Mouse (Mus musculus) midbrain, embryonic 10.5 days (tissue): ENCODE measurements around the gene Smarca5. TPM values are rescaled to one million over a fixed set of nuclear protein-coding genes. Genes with fewer than 3 reads are reported as not detected.

ENCODE experiments used
- DNase-seq: peaks from one replicate; pipeline ENCODE4 v3.0.0-alpha.2; 2017; ENCODE audit warnings: low spot score
- H3K27ac ChIP-seq: fragments of 300-500 bp; sonication (generic); replicated peaks from 2 replicates; pipeline ENCODE4 v1.5.1; 2016; ENCODE audit warnings: mild to moderate bottlenecking
- H3K27me3 ChIP-seq: fragments of 300-500 bp; sonication (generic); 2 replicates; pipeline ENCODE4 v1.6.1; 2016; ENCODE audit warnings: low read depth, mild to moderate bottlenecking; ENCODE audit not compliant: poor library complexity, severe bottlenecking
- H3K36me3 ChIP-seq: fragments of 300-500 bp; sonication (generic); 2 replicates; pipeline ENCODE4 v1.6.1; 2016; ENCODE audit warnings: mild to moderate bottlenecking, moderate library complexity
- H3K4me1 ChIP-seq: fragments of 300-500 bp; sonication (generic); 2 replicates; pipeline ENCODE4 v1.6.1; 2016
- H3K4me3 ChIP-seq: fragments of 300-500 bp; sonication (generic); 2 replicates; pipeline ENCODE4 v1.5.1; 2016; ENCODE audit warnings: mild to moderate bottlenecking, moderate library complexity
- H3K9me3 ChIP-seq: fragments of 300-500 bp; sonication (generic); replicated peaks from 2 replicates; pipeline ENCODE4 v1.6.1; 2016; ENCODE audit warnings: mild to moderate bottlenecking
- WGBS: fragments of 180-500 bp; shearing (Covaris S2); methylation state at CpG from one replicate; pipeline ENCODE4 v1.1.7; 2016; 5-methylcytosine and 5-hydroxymethylcytosine counted together
- polyA plus RNA-seq: library from polyadenylated mRNA; unstranded; fragments of >200 nt; fragmentation: Nextera tagmentation; extraction: Ambion mirVana; gene quantifications from 2 replicates; pipeline ENCODE4 v1.2.1, GENCODE M21; 2016

Gene Smarca5
- polyA plus RNA-seq, 1 experiment from 2014 or later: 113 TPM

DNA sequence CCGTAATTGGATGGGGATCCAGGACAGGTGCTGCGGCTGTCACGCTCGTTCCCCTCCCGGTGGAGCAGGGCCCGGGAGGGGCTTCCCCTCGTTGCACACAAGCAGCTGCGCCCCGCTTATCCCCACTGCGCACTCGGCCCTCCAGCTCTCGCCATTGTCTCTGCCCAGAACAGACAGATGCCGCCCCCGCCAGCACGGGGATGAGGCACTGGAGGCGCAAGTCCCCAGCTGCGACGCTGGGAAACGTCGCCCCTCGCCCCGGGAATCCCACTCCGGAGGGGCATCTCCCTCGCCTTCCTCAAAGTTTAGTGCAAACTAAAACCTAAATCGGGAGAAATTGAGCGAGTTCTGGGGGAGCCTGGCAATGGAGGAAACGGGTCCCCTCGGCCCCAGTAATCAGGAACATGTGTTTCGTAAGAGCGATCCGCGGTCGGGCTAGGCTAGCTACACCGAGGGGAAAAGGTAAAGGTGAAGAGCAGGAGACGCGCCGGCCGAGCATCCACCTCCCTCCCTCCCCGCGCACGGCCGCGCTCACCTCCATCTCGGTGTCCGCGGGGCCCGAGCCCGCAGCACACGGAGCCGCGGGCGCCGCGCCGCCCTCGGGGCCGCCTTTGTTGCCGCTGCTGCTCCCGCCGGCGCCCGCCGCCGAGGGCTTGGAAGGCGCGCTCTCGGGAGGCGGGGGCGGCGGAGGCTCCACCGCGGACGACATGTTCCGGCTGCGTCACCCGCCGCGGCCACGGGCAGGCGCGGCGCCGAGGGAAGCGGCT, 726 bp downstream of the Smarca5 start:
- Histone ChIP-seq H3K4me1 (peaks cover 18% of the 10 kb centered on the region), H3K36me3 (peaks cover 29% of the 10 kb centered on the region), H3K27ac (peak overlapping the region; percentile 98), H3K4me3 (peak overlapping the region; percentile 92), H3K9me3 (no peaks in the 10 kb centered on the region), H3K27me3 (no peaks in the 10 kb centered on the region)
- DNase-seq: peak; percentile 75
- WGBS: under 1% methylated on average over 83 of the region's 84 CpGs

DNA sequence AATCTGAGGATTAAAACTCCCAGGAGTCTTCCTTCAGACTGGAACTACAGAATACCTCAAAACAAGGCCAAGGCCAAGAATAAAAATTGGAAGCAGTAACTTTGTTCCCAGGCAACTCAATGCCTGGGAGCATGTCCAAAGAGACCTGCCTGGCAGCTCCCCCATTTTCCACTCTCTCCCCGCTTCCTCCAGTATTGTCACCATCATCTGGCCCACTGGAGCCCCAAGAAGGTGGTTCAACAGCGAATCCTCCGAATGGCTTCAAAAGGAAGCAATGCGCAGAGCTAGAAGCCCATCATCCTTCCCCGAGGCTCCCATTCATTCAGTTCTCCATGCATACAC, 1.3 kb downstream of the Smarca5 start:
- WGBS: 0% methylated on average over 5 of the region's 5 CpGs
- H3K27ac ChIP-seq: peak overlapping the region; percentile 98
- peak overlapping the region; percentile 92 for H3K4me3 ChIP-seq
- H3K36me3 ChIP-seq: peaks cover 34% of the 10 kb centered on the region
- H3K27me3 ChIP-seq: no peaks in the 10 kb centered on the region
- H3K4me1 ChIP-seq: peaks cover 18% of the 10 kb centered on the region
- H3K9me3 ChIP-seq: no peaks in the 10 kb centered on the region
- DNase-seq: no peak

DNA sequence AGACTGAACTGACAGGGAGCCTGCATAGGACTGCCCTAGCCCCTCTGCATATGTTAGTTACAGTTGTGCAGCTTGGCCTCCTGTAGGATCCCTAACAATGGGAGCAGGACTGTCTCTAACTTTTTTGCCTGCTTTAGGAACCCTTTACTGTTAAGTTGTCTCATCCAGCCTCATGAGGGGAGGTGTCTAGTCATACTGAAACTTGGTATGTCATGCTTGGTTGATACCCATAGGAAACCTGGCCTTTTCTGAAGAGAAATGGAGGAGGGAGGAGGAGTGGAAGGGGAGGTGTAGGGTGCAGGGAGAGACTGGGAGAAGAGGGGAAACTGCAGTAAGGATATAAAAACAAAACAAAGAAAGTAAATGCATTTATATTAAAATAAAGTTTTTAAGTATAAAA, 7.0 kb downstream of the Smarca5 start:
- Histone ChIP-seq H3K27me3 (no peaks in the 10 kb centered on the region), H3K27ac (no peak overlapping the region), H3K4me1 (peaks cover 6% of the 10 kb centered on the region), H3K36me3 (peaks cover 91% of the 10 kb centered on the region), H3K9me3 (no peaks in the 10 kb centered on the region), H3K4me3 (no peak overlapping the region)
- no peak for DNase-seq

DNA sequence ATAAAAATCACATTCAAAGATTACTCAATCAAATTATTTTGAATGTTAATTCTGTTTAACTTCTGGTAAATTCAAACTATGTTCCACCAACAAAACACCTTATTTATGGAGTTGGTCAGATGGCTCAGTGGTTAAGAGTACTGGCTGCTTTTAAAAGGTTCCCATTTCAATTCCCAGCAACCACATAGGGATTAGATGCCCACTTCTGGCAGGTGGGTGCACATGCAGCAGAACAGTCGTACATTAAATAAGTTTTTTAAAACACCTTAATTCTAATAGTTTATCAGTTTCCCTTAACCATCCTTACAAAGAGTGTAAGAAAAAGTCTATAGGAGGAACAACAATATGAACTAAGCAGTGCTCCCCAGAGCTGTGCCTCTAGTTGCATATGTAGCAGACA, 24.8 kb downstream of the Smarca5 start:
- Histone ChIP-seq H3K9me3 (no peaks in the 10 kb centered on the region), H3K36me3 (peaks cover 100% of the 10 kb centered on the region)
- 86% methylated on average over 1 of the region's 1 CpGs for WGBS

DNA sequence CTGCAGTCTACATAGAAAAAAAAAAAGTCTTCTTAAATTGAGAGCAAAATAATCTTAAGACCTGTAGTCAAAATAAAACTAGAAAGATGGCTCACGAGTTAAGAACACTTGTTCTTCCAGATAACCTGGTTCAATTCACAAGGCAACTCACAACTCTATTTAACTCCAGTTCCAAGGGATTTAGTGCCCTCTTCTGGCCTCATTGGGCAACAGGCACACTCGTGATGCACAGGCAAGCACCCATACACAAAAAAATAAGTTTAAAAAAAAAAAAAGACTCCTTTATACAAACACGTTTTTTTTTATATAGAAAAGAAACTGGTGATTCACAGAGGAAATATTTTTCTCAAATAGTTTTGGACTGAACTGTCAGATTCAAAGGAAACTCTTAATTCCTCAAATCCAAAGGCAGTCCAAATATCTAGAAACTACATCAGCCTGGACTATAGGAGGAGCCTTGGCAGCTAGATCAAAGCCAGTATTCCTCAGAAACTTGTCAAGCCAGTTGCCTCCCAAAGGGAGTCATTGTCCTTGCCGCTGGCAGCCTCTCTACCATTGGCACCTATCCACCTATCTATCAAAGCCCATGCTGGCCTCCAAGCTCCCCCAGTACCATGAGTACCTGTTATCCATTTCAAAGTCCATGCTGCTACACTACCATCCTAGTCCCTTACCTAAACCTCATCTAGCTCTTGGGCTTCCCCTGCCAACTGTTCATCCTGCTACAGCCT, 28.5 kb downstream of the Smarca5 start:
- 87% methylated on average over 4 of the region's 4 CpGs for WGBS
- H3K9me3 ChIP-seq: no peaks in the 10 kb centered on the region
- H3K4me3 ChIP-seq: no peak overlapping the region
- H3K27ac ChIP-seq: no peak overlapping the region
- peaks cover 100% of the 10 kb centered on the region for H3K36me3 ChIP-seq
- no peaks in the 10 kb centered on the region for H3K4me1 ChIP-seq
- H3K27me3 ChIP-seq: no peaks in the 10 kb centered on the region
- DNase-seq: no peak

More for the DNA sequence above, 24.8 kb downstream of the Smarca5 start:
- H3K4me3 ChIP-seq: no peak overlapping the region
- H3K27me3 ChIP-seq: no peaks in the 10 kb centered on the region
- no peak overlapping the region for H3K27ac ChIP-seq
- H3K4me1 ChIP-seq: no peaks in the 10 kb centered on the region
- DNase-seq: no peak

DNA sequence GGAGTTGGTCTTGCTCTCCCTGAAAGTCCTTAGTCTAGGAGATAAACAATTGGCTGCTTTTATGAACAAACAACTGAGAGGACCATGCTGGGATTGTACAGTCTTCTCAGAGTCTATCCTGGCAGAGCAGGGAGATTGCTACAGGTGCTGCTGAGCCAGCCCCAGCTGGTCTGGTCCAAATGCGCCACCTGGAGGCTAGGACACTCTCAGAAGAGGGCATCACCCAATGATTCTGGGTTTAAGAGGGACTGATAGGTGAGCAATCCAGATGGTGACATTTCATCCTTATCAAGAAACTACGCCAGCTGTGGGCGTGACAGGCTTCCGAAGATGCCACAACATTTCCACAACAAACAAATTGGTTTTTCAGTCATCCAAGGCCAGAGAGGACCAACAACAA, 51.2 kb downstream of the Smarca5 start:
- H3K4me1 ChIP-seq: no peaks in the 10 kb centered on the region
- no peak overlapping the region for H3K27ac ChIP-seq
- peak; percentile 36 for DNase-seq
- no peaks in the 10 kb centered on the region for H3K9me3 ChIP-seq
- H3K36me3 ChIP-seq: no peaks in the 10 kb centered on the region
- WGBS: 55% methylated on average over 4 of the region's 4 CpGs
- H3K4me3 ChIP-seq: no peak overlapping the region
- no peaks in the 10 kb centered on the region for H3K27me3 ChIP-seq

DNA sequence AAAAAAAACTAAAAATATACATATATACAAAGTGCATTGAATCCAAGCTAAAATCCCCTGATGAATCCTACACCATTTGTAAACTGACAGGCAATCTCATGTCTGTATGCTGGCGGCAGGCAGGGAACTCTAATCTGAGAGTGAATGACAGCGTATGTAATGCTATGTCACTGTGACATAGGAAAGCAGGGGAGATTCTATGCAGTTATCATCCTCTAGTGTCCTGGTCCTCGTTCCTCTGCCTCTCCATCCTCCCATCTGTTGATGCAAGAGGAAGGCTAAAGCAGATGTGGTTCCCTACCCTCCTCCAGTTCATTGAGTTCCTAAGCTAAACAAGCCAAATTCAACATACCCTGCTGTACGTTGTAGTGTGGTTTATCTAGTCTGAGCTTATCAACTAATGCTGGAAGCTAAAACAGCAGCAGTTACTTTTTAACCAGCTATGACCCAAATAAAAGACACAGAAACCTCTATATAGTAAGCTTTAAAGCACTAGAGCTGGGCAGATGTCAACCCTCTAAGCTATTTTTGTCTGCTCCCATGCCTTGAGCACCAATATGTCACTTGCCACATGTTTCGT, 55.5 kb downstream of the Smarca5 start:
- Histone ChIP-seq H3K36me3 (no peaks in the 10 kb centered on the region), H3K27ac (no peak overlapping the region), H3K27me3 (no peaks in the 10 kb centered on the region), H3K4me1 (no peaks in the 10 kb centered on the region), H3K4me3 (no peak overlapping the region), H3K9me3 (no peaks in the 10 kb centered on the region)
- DNase-seq: no peak
- WGBS: 87% methylated on average over 5 of the region's 5 CpGs

DNA sequence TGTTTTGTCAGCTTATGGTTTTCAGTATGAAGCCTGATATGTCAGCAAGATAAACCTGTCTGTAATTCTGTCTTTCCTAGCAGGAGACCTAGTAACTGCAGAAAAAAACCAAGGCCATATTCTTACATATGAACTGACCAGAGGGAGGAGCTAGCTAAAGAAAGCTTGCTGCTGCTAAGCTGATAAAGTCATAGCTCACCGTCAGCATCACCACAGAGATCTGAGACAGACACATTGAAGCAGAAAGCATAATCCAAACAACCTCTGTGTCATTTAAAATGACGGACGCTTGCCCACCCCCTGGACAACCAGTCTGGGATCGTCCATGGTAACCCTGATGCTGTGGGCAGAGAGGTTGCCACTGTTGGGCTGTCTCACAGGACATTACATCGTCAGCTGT, 56.7 kb downstream of the Smarca5 start:
- Histone ChIP-seq H3K4me1 (no peaks in the 10 kb centered on the region), H3K27ac (no peak overlapping the region), H3K27me3 (no peaks in the 10 kb centered on the region), H3K36me3 (no peaks in the 10 kb centered on the region), H3K4me3 (no peak overlapping the region), H3K9me3 (0 out of 2 replicates have a peak, but pooled peaks cover 4% of the 10 kb centered on the region)
- 82% methylated on average over 5 of the region's 5 CpGs for WGBS
- no peak for DNase-seq

DNA sequence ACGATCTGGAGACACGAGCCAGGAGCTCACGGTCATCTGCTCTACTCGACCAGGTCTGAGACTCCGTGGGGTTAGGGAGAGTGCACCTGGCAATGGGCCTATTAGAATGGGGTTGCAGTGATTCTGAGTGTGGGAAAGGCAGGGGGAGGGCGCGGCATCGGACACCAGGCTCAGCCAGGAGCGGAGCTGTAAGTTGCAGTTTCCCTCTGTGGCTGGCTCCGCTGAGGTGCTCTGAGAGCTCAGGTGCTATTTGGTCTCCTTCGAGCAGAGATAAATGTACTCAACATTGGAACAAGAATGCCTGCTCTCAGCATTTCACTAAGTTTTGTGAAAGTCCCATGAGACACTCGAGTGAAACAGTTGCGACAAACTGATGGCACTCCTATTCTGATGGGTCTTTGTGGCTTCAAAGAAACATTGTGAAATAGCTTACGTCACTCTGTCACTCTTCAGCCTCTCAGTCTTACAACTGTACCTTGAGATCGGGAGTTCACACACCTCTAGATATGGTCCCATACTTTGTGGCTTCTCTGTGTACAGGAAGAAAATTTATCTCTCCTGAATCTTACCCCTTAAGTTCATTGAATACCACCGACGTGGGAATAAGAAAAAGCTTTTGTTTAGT, 69.9 kb downstream of the Smarca5 start:
- no peak overlapping the region for H3K4me3 ChIP-seq
- WGBS: 84% methylated on average over 17 of the region's 17 CpGs
- DNase-seq: no peak
- no peaks in the 10 kb centered on the region for H3K4me1 ChIP-seq
- no peak overlapping the region for H3K27ac ChIP-seq
- H3K36me3 ChIP-seq: no peaks in the 10 kb centered on the region
- no peaks in the 10 kb centered on the region for H3K27me3 ChIP-seq
- H3K9me3 ChIP-seq: no peaks in the 10 kb centered on the region

DNA sequence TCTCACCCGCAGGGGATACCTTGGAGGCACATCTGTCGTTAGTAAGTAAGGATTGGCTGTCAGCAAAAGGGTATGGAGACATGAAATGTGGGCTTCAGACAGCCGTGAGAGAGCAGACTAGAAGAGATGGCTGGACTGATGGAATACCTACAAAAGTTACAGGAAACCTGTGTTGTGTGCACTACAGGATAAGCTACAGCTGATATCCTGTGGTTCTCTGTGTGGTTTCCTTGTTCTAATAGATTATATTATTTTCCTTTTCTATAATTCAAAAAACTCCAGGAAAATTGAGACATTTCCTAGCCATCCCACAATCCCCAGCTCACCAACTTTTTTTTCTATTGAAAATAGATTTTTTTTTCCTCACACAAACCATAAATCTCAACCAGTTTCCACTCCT, 75.8 kb downstream of the Smarca5 start:
- Histone ChIP-seq H3K4me3 (no peak overlapping the region), H3K27ac (no peak overlapping the region), H3K4me1 (no peaks in the 10 kb centered on the region), H3K9me3 (no peaks in the 10 kb centered on the region), H3K27me3 (no peaks in the 10 kb centered on the region), H3K36me3 (no peaks in the 10 kb centered on the region)
- WGBS: 81% methylated on average over 3 of the region's 3 CpGs
- no peak for DNase-seq

DNA sequence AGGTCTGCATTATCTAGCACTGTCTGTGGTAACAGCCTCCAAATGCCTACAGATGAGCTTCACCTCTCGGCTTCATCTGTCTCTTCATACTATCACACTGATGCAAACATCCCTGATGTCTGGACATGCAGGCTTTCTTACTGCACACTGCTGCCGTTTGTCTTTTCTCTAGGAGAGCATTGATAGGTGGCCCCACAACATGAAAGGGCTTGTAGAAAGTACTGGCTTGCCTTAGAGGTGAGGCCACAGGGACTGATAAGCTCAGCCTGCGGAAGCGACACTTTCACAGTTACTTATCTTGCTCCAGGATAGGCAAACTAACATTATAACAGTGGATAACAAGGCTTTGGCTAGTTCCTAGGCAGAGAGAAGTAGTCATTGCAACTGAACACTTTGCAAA, 78.2 kb downstream of the Smarca5 start:
- H3K4me1 ChIP-seq: no peaks in the 10 kb centered on the region
- H3K4me3 ChIP-seq: no peak overlapping the region
- H3K27ac ChIP-seq: no peak overlapping the region
- H3K9me3 ChIP-seq: no peaks in the 10 kb centered on the region
- DNase-seq: no peak
- H3K36me3 ChIP-seq: no peaks in the 10 kb centered on the region
- 87% methylated on average over 4 of the region's 4 CpGs for WGBS
- H3K27me3 ChIP-seq: no peaks in the 10 kb centered on the region

DNA sequence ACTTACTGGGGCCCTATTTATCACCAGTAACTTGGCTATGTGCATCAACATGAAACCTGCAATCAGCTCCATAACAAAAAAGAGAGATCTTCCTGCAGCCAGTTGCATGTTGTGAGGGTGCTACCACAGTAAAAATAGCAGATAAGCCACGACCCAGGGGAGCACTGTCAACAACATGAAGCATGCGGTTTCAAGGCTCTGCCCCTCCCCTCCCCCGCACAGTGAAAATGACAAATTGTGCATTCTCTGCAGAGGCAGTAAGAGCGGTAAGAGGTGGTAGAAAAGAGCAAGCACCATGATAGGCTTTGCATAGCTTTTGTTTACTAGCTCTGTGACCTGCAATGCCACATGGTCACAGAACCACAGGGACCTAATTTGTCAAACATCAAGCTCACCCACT, 81.7 kb downstream of the Smarca5 start:
- no peaks in the 10 kb centered on the region for H3K36me3 ChIP-seq
- no peak overlapping the region for H3K4me3 ChIP-seq
- no peaks in the 10 kb centered on the region for H3K9me3 ChIP-seq
- WGBS: 64% methylated on average over 4 of the region's 4 CpGs
- no peaks in the 10 kb centered on the region for H3K27me3 ChIP-seq
- H3K27ac ChIP-seq: no peak overlapping the region
- no peak for DNase-seq
- no peaks in the 10 kb centered on the region for H3K4me1 ChIP-seq
